Mouse (Mus musculus) spleen, adult 2 months (tissue): ENCODE results near the gene Emp2.

Source experiments
- CTCF ChIP-seq: fragments of 200-500 bp; IDR thresholded peaks from 2 replicates; pipeline ENCODE4 v1.5.1; 2011; ENCODE audit warnings: mild to moderate bottlenecking, inconsistent platforms; ENCODE audit not compliant: insufficient read depth, insufficient read length, insufficient replicate concordance; ENCODE audit errors: extremely low read depth
- POLR2A ChIP-seq: fragments of 200-500 bp; IDR thresholded peaks from 2 replicates; pipeline ENCODE4 v1.6.1; 2011; ENCODE audit warnings: low read depth, low read length, inconsistent platforms

GRCm38 (mm10) chr16:10253993-10254392, 59.8 kb downstream of the Emp2 start:
- TF ChIP-seq CTCF = no peak
- no peak for TF ChIP-seq POLR2A
